Mouse (Mus musculus): ENCODE measurements around the gene Gpr62.
"Not testable (repeated sequence)": the region's sequence is repeated elsewhere in the genome, so short reads cannot be mapped to it uniquely, and the experiment has no call there.

Gpr62 gene

GRCm38 (mm10) chr9:106465571-106466200, at the start of gene Gpr62:
Gene Gpr62, minus strand, starts transcription at chr9:106465938.
- DNase-seq: peak; percentile 90 to 93

GRCm38 (mm10) chr9:106514273-106514672, 48.5 kb upstream of the Gpr62 start, which contains the start of gene Iqcf5:
Gene Iqcf5, plus strand, starts transcription at chr9:106514573.
- DNase-seq: no peak

GRCm38 (mm10) chr9:106513566-106513965, 47.8 kb upstream of the Gpr62 start:
- DNase-seq: no peak

GRCm38 (mm10) chr9:106512729-106513450, 47.2 kb upstream of the Gpr62 start:
- no peak for DNase-seq

GRCm38 (mm10) chr9:106509356-106509755, 43.6 kb upstream of the Gpr62 start:
- DNase-seq: no peak

GRCm38 (mm10) chr9:106504246-106504645, 38.5 kb upstream of the Gpr62 start:
- DNase-seq: no peak

GRCm38 (mm10) chr9:106501846-106502245, 36.1 kb upstream of the Gpr62 start:
- DNase-seq: no peak

- no peak for DNase-seq
These were observed 33.9 kb upstream of the Gpr62 start, which contains the start of gene Iqcf1 for GRCm38 (mm10) chr9:106499667-106500066. Gene Iqcf1, plus strand, starts transcription at chr9:106499967.

- not testable (repeated sequence) for DNase-seq
These were observed 21.9 kb upstream of the Gpr62 start for GRCm38 (mm10) chr9:106487602-106488001.

- no peak for DNase-seq
These were observed 19.3 kb upstream of the Gpr62 start for GRCm38 (mm10) chr9:106485076-106485475.

- no peak for DNase-seq
These were observed 17.9 kb upstream of the Gpr62 start for GRCm38 (mm10) chr9:106483606-106484005.

- no peak for DNase-seq
These were observed 17.4 kb upstream of the Gpr62 start for GRCm38 (mm10) chr9:106483136-106483535.

GRCm38 (mm10) chr9:106482578-106483115, 16.9 kb upstream of the Gpr62 start:
- DNase-seq: no peak

GRCm38 (mm10) chr9:106481676-106482075, 15.9 kb upstream of the Gpr62 start:
- no peak for DNase-seq

GRCm38 (mm10) chr9:106481075-106481474, 15.3 kb upstream of the Gpr62 start:
- DNase-seq: no peak

- no peak for DNase-seq
These were observed 14.8 kb upstream of the Gpr62 start for GRCm38 (mm10) chr9:106480541-106480940.

GRCm38 (mm10) chr9:106478101-106478500, 12.4 kb upstream of the Gpr62 start:
- no peak for DNase-seq

GRCm38 (mm10) chr9:106477649-106478048, 11.9 kb upstream of the Gpr62 start:
- no peak for DNase-seq

GRCm38 (mm10) chr9:106476924-106477484, 11.3 kb upstream of the Gpr62 start, which contains the start of gene Parp3:
Gene Parp3, minus strand, starts transcription at chr9:106476949.
- DNase-seq: peak; percentile 98 to 99

- DNase-seq: peak in 1 of 2 experiments; percentile 48
These were observed 10.5 kb upstream of the Gpr62 start for GRCm38 (mm10) chr9:106476002-106476923.

GRCm38 (mm10) chr9:106475663-106476001, 9.9 kb upstream of the Gpr62 start, which contains the start of gene Rrp9:
Gene Rrp9, plus strand, starts transcription at chr9:106475963.
- DNase-seq: peak in 1 of 2 experiments; percentile 18

- DNase-seq: peak in 1 of 2 experiments; percentile 44
These were observed 9.3 kb upstream of the Gpr62 start for GRCm38 (mm10) chr9:106475046-106475445.

Measured in cerebellum, postnatal 14 days (tissue).